Mouse (Mus musculus) spleen, adult 2 months (tissue): ENCODE results near the gene Cldn22.

Experiments
- CTCF ChIP-seq: fragments of 200-500 bp; IDR thresholded peaks from 2 replicates; pipeline ENCODE4 v1.5.1; 2011; ENCODE audit warnings: mild to moderate bottlenecking, inconsistent platforms; ENCODE audit not compliant: insufficient read depth, insufficient read length, insufficient replicate concordance; ENCODE audit errors: extremely low read depth
- POLR2A ChIP-seq: fragments of 200-500 bp; IDR thresholded peaks from 2 replicates; pipeline ENCODE4 v1.6.1; 2011; ENCODE audit warnings: low read depth, low read length, inconsistent platforms

GRCm38 (mm10) chr8:47783544-47783943 lies 40.7 kb upstream of the Cldn22 start:
- TF ChIP-seq CTCF (no peak), POLR2A (no peak)
